Mouse (Mus musculus) bone marrow macrophage, adult 2 months (primary cell): ENCODE measurements around the gene Myod1. TPM values are rescaled to one million over a fixed set of nuclear protein-coding genes. Genes with fewer than 3 reads are reported as not detected.

ENCODE experiments used
- H3K27ac ChIP-seq: 2 replicates; pipeline ENCODE4 v1.5.1; 2012; ENCODE audit warnings: low read depth, low read length; ENCODE audit not compliant: insufficient read depth
- H3K4me1 ChIP-seq: 2 replicates; pipeline ENCODE4 v1.6.1; 2012; ENCODE audit warnings: low read length; ENCODE audit not compliant: control insufficient read depth, insufficient read depth
- H3K4me3 ChIP-seq: 2 replicates; pipeline ENCODE4 v1.5.1; 2012; ENCODE audit warnings: mild to moderate bottlenecking, low read length, moderate library complexity; ENCODE audit not compliant: insufficient read depth
- CTCF ChIP-seq: IDR thresholded peaks from 2 replicates; pipeline ENCODE4 v1.5.1; 2012; ENCODE audit warnings: low read depth, mild to moderate bottlenecking, low read length, moderate library complexity
- POLR2A ChIP-seq: IDR thresholded peaks from 2 replicates; pipeline ENCODE4 v1.6.1; 2012; ENCODE audit warnings: mild to moderate bottlenecking, low read depth, low read length, borderline replicate concordance
- polyA plus RNA-seq: library from polyadenylated mRNA; stranded (reverse); fragments of >200 nt; gene quantifications from 2 replicates; pipeline ENCODE4 v1.2.4, GENCODE M21; 2012; ENCODE audit not compliant: missing spikeins, insufficient read depth, insufficient read length

Gene Myod1
- polyA plus RNA-seq: not detected in 2 replicates

DNA sequence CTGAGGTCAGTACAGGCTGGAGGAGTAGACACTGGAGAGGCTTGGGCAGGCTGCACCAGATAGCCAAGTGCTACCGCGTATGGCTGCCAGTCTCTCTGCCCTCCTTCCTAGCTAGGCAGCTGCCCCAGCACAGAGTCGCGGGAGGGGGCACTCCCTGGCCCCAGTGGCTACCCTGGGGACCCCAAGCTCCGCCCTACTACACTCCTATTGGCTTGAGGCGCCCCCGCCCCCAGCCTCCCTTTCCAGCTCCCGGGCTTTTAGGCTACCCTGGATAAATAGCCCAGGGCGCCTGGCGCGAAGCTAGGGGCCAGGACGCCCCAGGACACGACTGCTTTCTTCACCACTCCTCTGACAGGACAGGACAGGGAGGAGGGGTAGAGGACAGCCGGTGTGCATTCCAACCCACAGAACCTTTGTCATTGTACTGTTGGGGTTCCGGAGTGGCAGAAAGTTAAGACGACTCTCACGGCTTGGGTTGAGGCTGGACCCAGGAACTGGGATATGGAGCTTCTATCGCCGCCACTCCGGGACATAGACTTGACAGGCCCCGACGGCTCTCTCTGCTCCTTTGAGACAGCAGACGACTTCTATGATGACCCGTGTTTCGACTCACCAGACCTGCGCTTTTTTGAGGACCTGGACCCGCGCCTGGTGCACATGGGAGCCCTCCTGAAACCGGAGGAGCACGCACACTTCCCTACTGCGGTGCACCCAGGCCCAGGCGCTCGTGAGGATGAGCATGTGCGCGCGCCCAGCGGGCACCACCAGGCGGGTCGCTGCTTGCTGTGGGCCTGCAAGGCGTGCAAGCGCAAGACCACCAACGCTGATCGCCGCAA, at the start of gene Myod1:
Myod1 (plus strand) TSS at position 303 of the 836 bp plus-strand sequence.
- no peaks in the 10 kb centered on the region for H3K4me1 ChIP-seq
- no peak within 1 kb of the TSS for H3K4me3 ChIP-seq
- no peak within 1 kb of the TSS for H3K27ac ChIP-seq
- TF ChIP-seq CTCF (no peak), POLR2A (no peak)

DNA sequence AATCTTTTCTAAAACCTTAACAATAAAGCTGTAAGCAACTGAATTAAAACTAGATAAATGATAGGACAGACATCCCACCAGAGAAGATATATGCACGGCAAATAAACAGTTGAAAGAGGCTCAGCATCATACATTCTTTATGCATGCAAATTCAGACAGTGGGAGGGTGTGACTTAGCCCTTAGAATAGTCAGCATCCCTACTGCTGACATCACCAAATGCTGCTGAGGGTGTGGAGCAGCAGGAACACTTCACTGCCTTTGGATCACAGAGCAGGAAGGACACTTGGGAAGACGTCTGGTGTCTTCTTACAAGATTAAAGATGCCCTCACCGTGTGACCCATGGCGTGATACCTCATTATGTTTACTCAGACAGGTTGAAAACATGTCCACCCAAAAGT, 48.4 kb upstream of the Myod1 start:
- H3K4me1 ChIP-seq: no peaks in the 10 kb centered on the region
- no peak overlapping the region for H3K4me3 ChIP-seq
- H3K27ac ChIP-seq: no peak overlapping the region
- TF ChIP-seq CTCF (no peak), POLR2A (no peak)

DNA sequence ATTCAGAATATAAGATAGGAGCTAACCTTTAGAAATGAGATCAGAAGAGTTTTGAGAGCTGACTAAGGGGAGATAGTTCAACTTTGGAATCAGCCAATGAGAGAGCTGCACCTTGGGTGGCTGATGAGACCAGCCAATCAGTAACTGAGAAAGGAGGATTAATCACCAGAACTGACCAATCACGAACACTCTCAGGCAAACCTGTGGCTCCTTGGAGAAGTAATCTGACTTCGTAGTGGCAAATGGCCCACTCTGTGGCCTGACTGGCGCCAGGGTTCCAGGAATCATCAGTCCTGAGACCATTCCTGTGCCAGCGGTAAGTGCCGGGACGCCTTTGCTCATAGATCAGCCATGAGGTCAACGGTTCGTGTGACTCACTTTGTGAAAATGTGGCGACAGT, 38.9 kb upstream of the Myod1 start:
- Histone ChIP-seq H3K27ac (no peak overlapping the region), H3K4me1 (no peaks in the 10 kb centered on the region)
- TF ChIP-seq CTCF (no peak), POLR2A (no peak)

DNA sequence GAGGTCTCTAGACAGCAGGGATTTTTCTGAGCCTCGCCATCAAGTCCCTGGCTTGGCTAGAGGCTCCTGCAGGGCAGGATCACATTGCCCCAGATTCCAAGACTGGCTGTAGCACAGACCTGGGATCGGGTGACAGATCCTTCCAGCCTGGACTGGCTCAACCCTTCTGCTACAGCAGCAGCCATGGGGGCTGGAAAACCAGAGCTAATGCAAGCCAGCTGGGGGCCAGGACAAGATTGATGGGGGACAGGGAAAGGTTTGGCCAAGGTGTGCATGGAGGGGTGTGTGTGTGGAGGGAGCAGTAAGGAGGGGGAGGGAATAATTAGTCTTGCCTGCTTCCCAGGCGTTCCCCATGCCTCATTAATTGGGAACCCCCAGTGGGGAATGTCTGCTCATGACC, 36.5 kb upstream of the Myod1 start:
- H3K4me1 ChIP-seq: no peaks in the 10 kb centered on the region
- H3K4me3 ChIP-seq: no peak overlapping the region
- H3K27ac ChIP-seq: no peak overlapping the region
- no peak for TF ChIP-seq POLR2A
- no peak for TF ChIP-seq CTCF

More for the DNA sequence above, 38.9 kb upstream of the Myod1 start:
- no peak overlapping the region for H3K4me3 ChIP-seq

DNA sequence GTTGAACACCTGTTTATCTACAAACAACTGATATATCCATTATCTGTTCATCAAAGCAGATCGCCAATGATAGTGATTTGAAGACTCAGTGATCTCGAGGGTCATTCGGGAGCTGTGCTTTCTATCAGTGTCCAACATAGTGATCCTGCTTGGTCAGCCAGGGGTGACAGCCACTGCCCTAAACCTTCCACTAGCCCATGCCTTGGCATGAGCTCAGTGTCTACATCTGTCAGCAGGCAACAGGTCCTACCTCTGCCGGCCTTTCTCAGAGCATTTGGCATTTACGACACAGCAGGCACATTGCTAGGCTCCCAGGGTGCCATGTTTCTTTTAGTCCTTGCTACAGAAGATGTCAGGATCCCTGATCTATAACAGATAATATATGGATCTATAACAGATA, 36.0 kb upstream of the Myod1 start:
- H3K27ac ChIP-seq: no peak overlapping the region
- H3K4me1 ChIP-seq: no peaks in the 10 kb centered on the region
- no peak for TF ChIP-seq POLR2A
- no peak for TF ChIP-seq CTCF
- no peak overlapping the region for H3K4me3 ChIP-seq

DNA sequence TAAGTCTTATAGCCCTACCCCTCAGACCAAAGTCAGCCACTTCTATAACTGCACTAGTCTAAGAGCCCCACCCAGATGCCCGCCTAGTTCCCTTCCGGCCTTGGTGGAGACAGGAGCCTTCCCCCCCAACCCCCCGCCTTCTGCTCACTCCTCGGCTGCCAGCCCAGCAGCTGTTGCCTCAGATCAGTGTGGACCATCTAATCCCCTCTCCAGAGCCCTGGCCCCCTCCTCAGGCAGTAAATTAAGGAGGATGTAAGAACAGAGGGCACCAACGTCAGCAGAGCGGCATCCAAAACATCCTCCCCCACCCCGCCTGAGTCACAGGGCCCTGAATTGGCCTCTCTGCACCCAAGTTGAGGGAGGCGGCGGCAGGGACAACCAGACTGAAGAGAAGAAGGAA, 34.8 kb upstream of the Myod1 start:
- TF ChIP-seq CTCF (no peak), POLR2A (no peak)
- H3K4me3 ChIP-seq: no peak overlapping the region
- H3K4me1 ChIP-seq: no peaks in the 10 kb centered on the region
- no peak overlapping the region for H3K27ac ChIP-seq

DNA sequence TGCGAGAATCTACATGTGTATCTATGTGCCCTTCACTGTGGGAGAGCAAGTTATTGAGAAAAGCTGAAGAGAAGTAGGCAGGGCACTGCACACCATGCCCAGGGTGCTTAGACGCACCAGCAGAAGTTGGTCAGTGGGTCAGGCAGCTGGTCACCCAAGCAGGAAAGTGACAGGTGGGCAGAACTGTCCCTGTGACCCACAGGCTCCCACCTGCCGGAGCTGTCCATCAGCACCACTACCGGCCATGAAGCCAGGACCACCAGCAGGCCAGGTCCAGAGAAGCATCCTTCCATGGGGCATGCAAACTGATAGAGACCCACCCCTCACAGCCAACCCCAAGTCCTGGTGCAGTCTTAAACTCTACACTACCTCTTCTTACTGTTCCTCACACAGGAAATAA, 28.6 kb upstream of the Myod1 start:
- Histone ChIP-seq H3K4me3 (no peak overlapping the region), H3K4me1 (no peaks in the 10 kb centered on the region), H3K27ac (no peak overlapping the region)
- TF ChIP-seq POLR2A: no peak
- TF ChIP-seq CTCF: no peak

DNA sequence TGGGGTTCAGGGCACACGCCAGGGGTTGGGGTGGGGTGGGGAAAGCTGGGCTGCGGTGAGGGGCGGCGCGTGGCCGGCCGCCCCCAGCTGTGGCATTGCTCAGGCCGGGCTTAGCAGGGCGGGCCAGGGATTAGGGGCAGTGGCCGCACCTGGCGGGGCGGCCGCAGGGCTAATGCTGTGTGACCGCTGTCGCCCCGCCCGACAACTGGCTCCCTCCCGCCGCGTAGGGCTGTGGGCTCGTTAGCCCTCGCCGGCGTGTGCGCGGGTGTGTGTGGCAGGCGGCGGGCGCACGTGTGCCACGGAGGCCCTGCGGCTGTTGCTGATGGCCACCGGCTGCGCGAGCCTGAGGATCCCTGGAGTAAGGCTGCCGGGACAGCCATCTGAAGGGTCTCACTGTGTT, 27.5 kb upstream of the Myod1 start:
- no peaks in the 10 kb centered on the region for H3K4me1 ChIP-seq
- no peak overlapping the region for H3K27ac ChIP-seq
- no peak overlapping the region for H3K4me3 ChIP-seq
- no peak for TF ChIP-seq CTCF
- no peak for TF ChIP-seq POLR2A

DNA sequence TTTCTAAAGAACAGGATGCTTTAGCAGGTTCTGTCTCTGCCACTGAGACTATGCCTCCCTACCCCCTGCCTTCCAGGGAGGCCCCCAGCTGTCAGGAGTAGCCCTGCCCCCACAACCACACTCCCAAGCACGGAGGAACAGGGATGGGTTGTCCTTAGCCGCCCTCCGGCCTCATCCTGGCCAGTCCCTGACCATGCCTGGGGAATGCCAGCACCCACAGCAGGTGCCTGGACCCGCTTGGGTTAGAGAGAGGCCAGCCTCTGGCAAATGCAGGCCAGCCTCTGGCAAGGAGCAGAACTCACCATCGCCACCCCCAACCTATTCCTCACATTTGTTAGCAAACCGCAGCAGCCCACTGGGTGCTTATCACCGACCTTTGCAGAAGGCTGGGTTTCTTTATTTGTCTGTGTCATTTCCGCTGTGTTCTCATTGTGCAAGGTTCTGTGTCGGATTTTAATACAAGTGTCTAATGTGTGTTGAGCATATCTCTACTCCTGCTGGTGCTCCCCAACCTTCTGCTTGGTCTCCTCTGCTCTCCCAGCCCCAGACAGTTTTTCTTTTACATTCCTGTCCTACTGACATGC, 26.1 kb upstream of the Myod1 start:
- Histone ChIP-seq H3K27ac (no peak overlapping the region), H3K4me1 (no peaks in the 10 kb centered on the region), H3K4me3 (no peak overlapping the region)
- TF ChIP-seq POLR2A (no peak), CTCF (no peak)

DNA sequence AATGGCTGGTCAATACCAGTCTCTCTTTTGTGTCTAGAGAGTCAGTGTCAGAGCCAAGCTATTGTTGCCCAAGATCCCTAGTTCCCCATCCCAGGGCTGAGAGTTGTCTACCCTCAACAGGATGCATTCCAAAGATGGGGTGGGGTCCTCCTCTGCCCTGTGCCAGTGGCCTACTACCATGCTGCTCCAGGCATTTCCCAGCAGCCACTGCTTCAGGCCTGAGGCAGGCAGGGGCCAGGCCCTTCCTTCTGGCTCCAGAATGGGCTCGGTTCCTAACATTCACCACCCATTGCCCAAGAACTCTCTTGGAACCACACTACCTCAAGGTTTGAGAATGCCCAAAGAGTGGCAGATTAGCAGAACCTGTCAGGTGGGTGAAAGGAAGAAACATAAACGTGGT, 23.5 kb upstream of the Myod1 start:
- H3K27ac ChIP-seq: no peak overlapping the region
- H3K4me3 ChIP-seq: no peak overlapping the region
- TF ChIP-seq CTCF (no peak), POLR2A (no peak)
- H3K4me1 ChIP-seq: no peaks in the 10 kb centered on the region
